Mouse (Mus musculus): ENCODE data around the gene Pde10a. TPM values are rescaled to one million over a fixed set of nuclear protein-coding genes. Genes with fewer than 3 reads are reported as not detected.

Gene Pde10a
- polyA plus RNA-seq, 1 experiment from 2014 or later, result 1.5 TPM

DNA sequence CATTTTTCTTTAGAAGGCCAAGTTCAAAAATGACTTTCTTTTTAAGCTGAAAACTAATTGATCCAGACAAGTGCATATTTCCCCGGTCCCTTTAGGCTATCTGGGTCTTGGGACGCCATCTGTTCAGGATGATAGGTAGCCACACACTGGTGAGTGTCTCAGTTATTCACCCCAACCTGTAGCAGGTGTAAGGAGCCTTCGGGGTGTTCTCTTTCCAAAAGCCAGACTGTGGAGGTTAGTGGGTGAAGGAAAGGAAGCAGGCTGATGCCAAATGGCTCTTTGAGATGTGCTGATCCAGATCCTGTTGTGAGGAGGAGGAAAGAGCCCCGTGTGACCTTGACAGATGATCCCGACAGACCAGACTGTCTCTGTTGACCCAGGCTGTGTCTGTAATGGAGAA, 448.2 kb downstream of the Pde10a start:
- no peak for ATAC-seq (ENCODE audit: borderline replicate concordance, extremely low read depth, low FRiP score, low TSS enrichment)
- no peak overlapping the region for H3K9ac ChIP-seq

DNA sequence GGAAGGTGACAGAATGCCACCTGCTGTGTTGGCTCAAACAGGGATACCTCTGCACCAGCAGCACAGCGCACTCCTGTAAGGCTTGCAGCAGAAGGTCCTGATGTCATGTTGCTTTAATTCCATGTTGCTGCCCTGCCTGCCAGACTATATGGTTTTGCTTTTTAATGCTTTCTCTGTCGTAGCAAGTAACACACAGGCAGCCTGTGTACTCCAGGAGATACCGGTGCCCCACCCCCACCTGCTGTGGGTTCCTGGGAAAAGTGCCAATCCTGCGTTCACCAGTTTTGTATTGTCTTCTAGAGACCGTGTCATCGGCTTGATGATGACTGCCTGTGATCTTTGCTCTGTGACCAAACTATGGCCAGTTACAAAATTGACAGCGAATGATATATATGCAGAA, 449.3 kb downstream of the Pde10a start:
- Histone ChIP-seq H3K4me2 (no peak overlapping the region), H3K36me3 (no peaks in the 10 kb centered on the region), H3K27ac (no peak overlapping the region), H3K4me1 (0 out of 2 replicates have a peak, but pooled peaks cover 8% of the 10 kb centered on the region), H3K9ac (no peak overlapping the region), H3K4me3 (no peak overlapping the region), H3K27me3 (no peaks in the 10 kb centered on the region), H3K9me3 (no peaks in the 10 kb centered on the region)
- WGBS, result 64% methylated on average over 7 of the region's 7 CpGs
- ATAC-seq (ENCODE audit: borderline replicate concordance, extremely low read depth, low FRiP score, low TSS enrichment), result no peak

More for the DNA sequence above, 448.2 kb downstream of the Pde10a start:
- no peaks in the 10 kb centered on the region for H3K27me3 ChIP-seq
- H3K4me1 ChIP-seq, result 0 out of 2 replicates have a peak, but pooled peaks cover 8% of the 10 kb centered on the region
- no peaks in the 10 kb centered on the region for H3K9me3 ChIP-seq
- no peak overlapping the region for H3K4me2 ChIP-seq
- H3K4me3 ChIP-seq, result no peak overlapping the region
- H3K27ac ChIP-seq, result no peak overlapping the region
- 65% methylated on average over 5 of the region's 5 CpGs for WGBS
- H3K36me3 ChIP-seq, result no peaks in the 10 kb centered on the region

DNA sequence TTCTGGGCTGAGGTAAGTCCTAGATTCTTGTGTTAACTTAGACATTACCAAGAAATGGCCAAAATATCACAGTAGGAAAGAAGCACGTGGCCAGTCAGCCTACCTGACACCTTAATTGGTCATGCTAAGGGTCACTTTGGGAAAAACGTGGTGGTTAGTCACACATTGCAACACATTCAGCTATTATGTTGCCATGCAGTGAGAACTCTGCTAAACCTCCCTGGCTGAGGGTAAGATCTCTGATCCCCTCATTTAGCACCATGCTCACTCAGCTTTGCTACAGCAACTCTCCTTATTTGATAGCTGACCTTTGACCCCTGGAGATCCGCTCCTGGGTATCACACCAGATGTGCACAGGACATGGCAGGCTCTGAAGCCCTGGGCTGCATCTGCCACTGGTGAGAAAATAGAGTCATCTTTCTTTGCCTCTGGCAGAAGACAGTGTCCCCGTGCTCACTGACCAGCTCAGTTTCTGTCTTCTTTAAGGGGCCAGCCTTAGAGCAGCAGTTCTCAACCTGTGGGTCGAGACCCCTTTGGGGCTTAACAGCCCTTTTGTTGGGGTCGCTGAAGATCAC, 449.7 kb downstream of the Pde10a start:
- ATAC-seq (ENCODE audit: borderline replicate concordance, extremely low read depth, low FRiP score, low TSS enrichment), result no peak
- 56% methylated on average over 6 of the region's 6 CpGs for WGBS
- Histone ChIP-seq H3K4me1 (0 out of 2 replicates have a peak, but pooled peaks cover 8% of the 10 kb centered on the region), H3K36me3 (no peaks in the 10 kb centered on the region), H3K27ac (no peak overlapping the region), H3K9me3 (no peaks in the 10 kb centered on the region), H3K9ac (no peak overlapping the region), H3K4me2 (no peak overlapping the region), H3K27me3 (no peaks in the 10 kb centered on the region), H3K4me3 (no peak overlapping the region)

DNA sequence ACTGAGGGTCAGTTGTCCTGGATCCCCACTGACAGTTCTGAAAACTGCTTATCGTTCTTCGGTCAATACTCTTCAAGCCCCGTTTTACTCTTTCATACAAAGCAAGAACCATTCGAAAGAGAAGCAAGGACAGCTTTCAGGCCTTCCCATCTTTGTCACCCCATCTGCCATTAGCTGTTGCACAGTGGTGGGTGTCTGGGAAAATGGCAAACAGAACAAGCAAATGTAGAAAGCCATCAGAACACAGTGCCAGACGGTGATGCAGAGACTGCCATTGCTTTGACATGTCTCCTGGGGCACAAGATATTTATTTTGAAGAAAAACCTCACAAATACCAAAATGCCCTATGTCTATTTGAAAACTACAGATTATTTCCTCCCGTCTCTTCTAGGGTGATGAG, 451.6 kb downstream of the Pde10a start:
- H3K4me2 ChIP-seq, result no peak overlapping the region
- H3K9me3 ChIP-seq, result no peaks in the 10 kb centered on the region
- no peak overlapping the region for H3K9ac ChIP-seq
- ATAC-seq (ENCODE audit: borderline replicate concordance, extremely low read depth, low FRiP score, low TSS enrichment), result no peak
- H3K4me1 ChIP-seq, result 0 out of 2 replicates have a peak, but pooled peaks cover 8% of the 10 kb centered on the region
- no peaks in the 10 kb centered on the region for H3K27me3 ChIP-seq
- H3K36me3 ChIP-seq, result no peaks in the 10 kb centered on the region
- no peak overlapping the region for H3K27ac ChIP-seq
- 82% methylated on average over 6 of the region's 6 CpGs for WGBS
- no peak overlapping the region for H3K4me3 ChIP-seq

DNA sequence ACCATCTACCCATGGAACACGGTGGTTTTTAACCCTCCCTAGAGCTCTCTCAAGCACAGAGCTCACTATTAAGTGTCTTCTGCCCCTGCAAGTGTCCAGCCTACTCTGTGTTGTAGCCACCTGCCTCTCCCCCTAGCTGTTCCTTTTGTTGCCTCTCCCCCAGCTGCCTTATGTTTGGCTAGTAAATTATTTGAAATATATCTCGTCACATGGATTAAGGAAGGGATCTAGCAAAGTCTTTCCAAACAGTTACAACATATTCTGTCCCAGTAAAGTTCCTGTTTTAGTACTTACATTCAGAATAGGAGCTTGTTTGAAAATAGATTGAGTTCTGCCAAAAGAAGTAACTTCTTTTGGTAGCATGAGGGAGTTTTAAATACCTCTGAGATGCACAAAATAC, 452.1 kb downstream of the Pde10a start:
- no peak overlapping the region for H3K4me2 ChIP-seq
- 64% methylated on average over 2 of the region's 2 CpGs for WGBS
- H3K27me3 ChIP-seq, result no peaks in the 10 kb centered on the region
- no peak overlapping the region for H3K27ac ChIP-seq
- H3K4me1 ChIP-seq, result 0 out of 2 replicates have a peak, but pooled peaks cover 3% of the 10 kb centered on the region
- no peaks in the 10 kb centered on the region for H3K9me3 ChIP-seq
- ATAC-seq (ENCODE audit: borderline replicate concordance, extremely low read depth, low FRiP score, low TSS enrichment), result no peak
- no peaks in the 10 kb centered on the region for H3K36me3 ChIP-seq
- no peak overlapping the region for H3K4me3 ChIP-seq
- H3K9ac ChIP-seq, result no peak overlapping the region

DNA sequence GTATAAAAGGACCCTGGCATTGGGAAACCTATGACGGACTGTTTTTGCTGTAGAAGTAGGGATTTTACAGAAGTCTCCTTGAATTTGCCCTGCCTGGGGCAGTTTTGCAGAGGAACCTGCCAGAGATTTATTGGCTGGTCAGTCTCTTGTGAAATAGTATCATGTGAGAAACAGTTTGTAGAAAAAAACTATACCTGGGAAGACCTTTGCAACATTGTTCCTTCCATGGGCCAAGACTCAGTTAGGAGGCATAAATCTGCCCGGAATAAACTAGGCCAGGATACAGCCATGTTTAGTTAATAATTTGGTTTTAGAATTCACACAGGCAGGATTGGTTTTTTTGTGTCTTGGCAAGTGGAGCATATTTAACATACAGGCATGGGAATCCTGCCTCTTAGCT, 458.4 kb downstream of the Pde10a start:
- no peaks in the 10 kb centered on the region for H3K9me3 ChIP-seq
- no peak overlapping the region for H3K4me2 ChIP-seq
- no peaks in the 10 kb centered on the region for H3K36me3 ChIP-seq
- H3K27ac ChIP-seq, result no peak overlapping the region
- peaks cover 5% of the 10 kb centered on the region; the same call in 1 of the 2 replicates for H3K4me1 ChIP-seq
- no peak for ATAC-seq (ENCODE audit: borderline replicate concordance, extremely low read depth, low FRiP score, low TSS enrichment)
- 83% methylated on average over 2 of the region's 2 CpGs for WGBS
- H3K4me3 ChIP-seq, result no peak overlapping the region
- H3K27me3 ChIP-seq, result no peaks in the 10 kb centered on the region
- H3K9ac ChIP-seq, result no peak overlapping the region

DNA sequence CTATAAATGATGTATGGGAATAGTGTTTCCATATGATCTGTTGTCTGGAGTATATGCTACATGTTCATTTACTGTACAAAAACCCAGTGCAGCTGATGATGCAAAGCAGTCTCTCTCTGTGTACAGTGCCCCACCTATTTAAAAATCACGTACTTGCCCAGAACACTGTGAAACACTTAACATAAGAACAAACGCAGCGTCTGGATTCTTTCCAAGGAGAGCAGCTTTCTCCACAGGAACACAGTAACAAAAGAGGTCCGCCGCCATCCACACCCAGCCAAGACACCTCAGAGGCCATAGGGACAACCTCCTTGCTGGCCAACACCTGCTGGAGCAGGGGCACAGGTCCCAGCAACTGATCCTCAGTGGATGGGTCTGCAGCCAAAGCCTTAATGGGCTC, 460.5 kb downstream of the Pde10a start:
- H3K27me3 ChIP-seq, result no peaks in the 10 kb centered on the region
- no peaks in the 10 kb centered on the region for H3K9me3 ChIP-seq
- H3K27ac ChIP-seq, result no peak overlapping the region
- no peak overlapping the region for H3K4me3 ChIP-seq
- no peak overlapping the region for H3K4me2 ChIP-seq
- ATAC-seq (ENCODE audit: borderline replicate concordance, extremely low read depth, low FRiP score, low TSS enrichment), result no peak
- 39% methylated on average over 5 of the region's 5 CpGs for WGBS
- H3K4me1 ChIP-seq, result peaks cover 10% of the 10 kb centered on the region
- H3K36me3 ChIP-seq, result no peaks in the 10 kb centered on the region
- H3K9ac ChIP-seq, result no peak overlapping the region

DNA sequence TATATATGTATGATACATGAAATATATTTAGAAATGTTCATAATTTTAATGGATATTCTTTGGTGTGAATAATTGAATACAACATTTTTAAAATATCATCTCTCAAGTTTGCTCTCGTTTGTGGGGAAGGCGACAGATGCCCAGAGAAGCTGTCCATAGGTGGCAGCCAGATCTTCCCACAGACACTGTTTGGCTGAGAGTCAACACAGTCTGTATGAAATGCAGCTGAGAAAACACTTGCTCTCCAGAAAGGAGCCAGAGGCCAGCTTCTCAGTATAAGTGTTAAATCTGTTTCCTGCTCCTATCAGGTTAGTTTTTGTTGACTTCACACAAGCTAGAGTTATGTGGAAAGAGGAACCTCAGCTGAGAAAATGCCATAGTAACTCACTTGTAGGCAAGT, 461.4 kb downstream of the Pde10a start:
- no peaks in the 10 kb centered on the region for H3K27me3 ChIP-seq
- H3K9me3 ChIP-seq, result no peaks in the 10 kb centered on the region
- H3K27ac ChIP-seq, result no peak overlapping the region
- no peaks in the 10 kb centered on the region for H3K36me3 ChIP-seq
- H3K9ac ChIP-seq, result no peak overlapping the region
- H3K4me3 ChIP-seq, result no peak overlapping the region
- H3K4me2 ChIP-seq, result no peak overlapping the region
- peaks cover 10% of the 10 kb centered on the region for H3K4me1 ChIP-seq
- ATAC-seq (ENCODE audit: borderline replicate concordance, extremely low read depth, low FRiP score, low TSS enrichment), result no peak
- WGBS, result 73% methylated on average over 2 of the region's 2 CpGs

DNA sequence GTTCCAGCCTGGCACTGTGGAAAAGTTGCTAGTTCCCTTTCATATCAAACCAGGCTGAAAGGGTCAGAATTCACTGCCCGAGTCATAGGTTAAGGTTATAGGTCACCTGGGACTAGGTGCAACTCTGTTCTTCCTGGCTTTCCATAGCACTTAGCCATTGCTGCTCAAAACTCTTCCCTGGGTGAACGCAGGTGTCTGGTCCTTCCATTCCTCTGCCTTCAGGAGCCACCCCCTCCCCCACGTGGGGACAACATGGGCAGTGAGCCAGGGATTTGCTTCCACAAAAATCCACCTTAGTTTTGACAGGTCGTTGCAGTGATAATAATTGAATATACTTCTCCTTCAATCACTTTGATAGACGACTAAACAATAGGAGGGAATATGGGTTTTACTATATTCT, 462.2 kb downstream of the Pde10a start:
- Histone ChIP-seq H3K9me3 (no peaks in the 10 kb centered on the region), H3K27ac (no peak overlapping the region), H3K4me1 (peaks cover 10% of the 10 kb centered on the region), H3K36me3 (no peaks in the 10 kb centered on the region), H3K4me3 (no peak overlapping the region), H3K4me2 (no peak overlapping the region), H3K27me3 (no peaks in the 10 kb centered on the region), H3K9ac (no peak overlapping the region)
- no peak for ATAC-seq (ENCODE audit: borderline replicate concordance, extremely low read depth, low FRiP score, low TSS enrichment)
- WGBS, result 77% methylated on average over 5 of the region's 5 CpGs

DNA sequence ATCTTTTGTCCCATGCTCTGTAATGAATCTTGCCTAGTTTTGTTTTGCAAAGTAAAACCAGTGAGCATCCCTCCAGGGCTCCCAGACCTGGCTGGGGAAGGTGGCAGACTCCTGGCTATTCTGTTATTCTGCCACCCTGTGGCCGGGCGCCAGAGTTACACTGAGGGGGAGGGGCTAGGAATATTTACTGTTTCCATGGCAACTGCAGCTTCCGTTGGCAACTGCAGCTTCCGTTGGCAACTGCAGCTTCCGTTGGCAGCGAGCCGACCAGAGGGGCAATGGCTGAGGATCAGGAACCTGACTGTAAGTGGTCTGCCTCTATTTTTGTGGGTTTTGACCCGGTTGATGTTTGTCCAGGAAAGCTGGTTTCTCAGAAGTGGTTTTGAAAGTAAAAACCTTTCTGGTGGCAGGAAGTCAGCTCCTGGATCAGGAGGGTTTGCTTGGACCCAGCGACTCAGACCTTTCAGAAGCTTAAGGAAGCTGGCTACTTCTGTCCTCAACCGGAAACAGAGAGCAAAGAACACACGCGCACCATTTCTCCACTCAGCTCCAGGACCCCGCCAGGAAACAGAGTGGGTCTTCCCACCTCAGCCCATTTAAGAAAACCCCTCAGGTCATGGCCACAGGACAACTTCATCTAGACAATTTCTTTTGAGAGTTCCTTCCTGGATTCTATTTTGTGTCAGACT, 463.1 kb downstream of the Pde10a start, which contains the start of gene 1700010I14Rik:
Gene 1700010I14Rik, plus strand, starts transcription at position 215 of the 689 bp plus-strand sequence.
- 5% methylated on average over 13 of the region's 13 CpGs for WGBS
- Histone ChIP-seq H3K4me1 (peaks cover 10% of the 10 kb centered on the region), H3K27me3 (no peaks in the 10 kb centered on the region), H3K4me3 (peak within 1 kb of the TSS; percentile 37), H3K36me3 (no peaks in the 10 kb centered on the region), H3K27ac (peak within 1 kb of the TSS; percentile 43; the same call in 1 of the 2 replicates), H3K4me2 (peak within 1 kb of the TSS; percentile 55), H3K9ac (no peak within 1 kb of the TSS), H3K9me3 (no peaks in the 10 kb centered on the region)
- ATAC-seq (ENCODE audit: borderline replicate concordance, extremely low read depth, low FRiP score, low TSS enrichment), result peak; percentile 52; the same call in 1 of the 2 replicates

DNA sequence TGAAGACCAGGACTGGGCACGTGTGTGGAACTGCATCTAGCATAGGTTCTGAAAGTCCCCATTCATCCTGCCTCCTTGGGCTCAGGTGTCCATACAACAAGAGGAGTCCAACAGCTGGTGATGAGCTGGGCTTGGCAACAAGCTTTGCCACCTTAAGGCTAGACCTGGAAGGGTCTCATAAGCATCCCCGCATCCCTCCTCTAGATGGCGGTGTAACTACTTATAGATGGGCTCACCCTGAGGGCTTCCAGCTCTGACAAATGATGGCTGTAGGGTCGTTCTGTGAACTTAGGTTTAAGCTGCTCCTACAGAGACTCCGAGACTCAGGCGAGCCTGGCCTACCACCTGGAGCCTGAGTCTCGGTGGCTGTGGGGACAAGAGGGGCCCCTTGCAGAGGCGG, 466.0 kb downstream of the Pde10a start:
- WGBS, result 29% methylated on average over 8 of the region's 8 CpGs
- H3K36me3 ChIP-seq, result no peaks in the 10 kb centered on the region
- no peak overlapping the region for H3K9ac ChIP-seq
- H3K4me2 ChIP-seq, result no peak overlapping the region
- no peaks in the 10 kb centered on the region for H3K27me3 ChIP-seq
- H3K9me3 ChIP-seq, result no peaks in the 10 kb centered on the region
- no peak overlapping the region for H3K4me3 ChIP-seq
- no peak for ATAC-seq (ENCODE audit: borderline replicate concordance, extremely low read depth, low FRiP score, low TSS enrichment)
- peaks cover 10% of the 10 kb centered on the region for H3K4me1 ChIP-seq
- no peak overlapping the region for H3K27ac ChIP-seq

DNA sequence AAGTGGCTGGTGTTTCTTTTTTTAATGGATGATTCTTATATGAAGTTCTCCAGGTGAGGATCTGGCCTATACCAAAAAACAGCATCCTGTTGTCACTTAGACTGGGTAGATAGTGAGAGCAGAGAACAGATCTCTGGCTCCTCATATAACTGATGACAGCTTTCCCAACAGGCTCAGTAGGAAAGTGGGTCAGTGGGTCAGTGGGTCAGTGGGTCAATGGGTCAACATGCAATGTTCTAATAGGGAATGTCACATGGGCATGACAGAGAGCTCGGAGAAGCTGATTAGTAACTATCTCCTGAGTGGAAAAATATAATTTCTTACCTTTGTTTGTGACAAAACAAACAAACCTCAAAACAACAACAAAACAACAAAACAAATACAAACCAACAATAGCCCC, 470.2 kb downstream of the Pde10a start:
- 76% methylated on average over 1 of the region's 1 CpGs for WGBS
- H3K9me3 ChIP-seq, result no peaks in the 10 kb centered on the region

More for the DNA sequence above, 470.2 kb downstream of the Pde10a start:
- H3K27me3 ChIP-seq, result no peaks in the 10 kb centered on the region
- no peak for ATAC-seq (ENCODE audit: borderline replicate concordance, extremely low read depth, low FRiP score, low TSS enrichment)
- no peak overlapping the region for H3K9ac ChIP-seq
- no peak overlapping the region for H3K27ac ChIP-seq
- no peak overlapping the region for H3K4me3 ChIP-seq
- H3K4me2 ChIP-seq, result no peak overlapping the region
- no peaks in the 10 kb centered on the region for H3K36me3 ChIP-seq
- no peaks in the 10 kb centered on the region for H3K4me1 ChIP-seq

Measured in lung, embryonic 15.5 days (tissue).